Mouse (Mus musculus) heart, postnatal 0 days (tissue): ENCODE data around the gene Usp21.

Experiments used
- CTCF ChIP-seq: IDR thresholded peaks from 2 replicates; pipeline ENCODE4 v1.5.1; 2016; ENCODE audit warnings: antibody characterized with exemption, control low read depth, low read depth
- EP300 ChIP-seq: IDR thresholded peaks from 2 replicates; pipeline ENCODE4 v1.6.1; 2016; ENCODE audit warnings: antibody characterized with exemption, low read depth

DNA sequence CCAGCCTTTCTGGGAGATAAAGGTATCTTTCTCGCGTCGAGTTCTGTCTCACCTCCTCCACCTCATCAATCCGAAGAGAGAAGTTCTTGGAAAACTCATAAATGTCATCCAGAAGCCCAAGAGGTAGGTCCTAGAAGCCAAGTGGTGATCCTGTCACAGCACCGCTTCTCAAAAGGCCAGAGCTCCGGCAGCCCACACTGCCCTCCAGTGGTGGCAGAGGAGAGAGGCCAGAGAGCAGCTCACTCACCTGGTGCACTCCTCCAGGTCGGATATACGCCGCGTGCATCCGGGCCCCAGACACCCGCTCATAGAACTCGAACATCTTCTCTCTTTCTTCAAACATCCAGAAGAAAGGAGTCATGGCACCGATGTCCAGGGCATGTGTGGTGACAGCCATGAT, 49.3 kb downstream of the Usp21 start:
- TF ChIP-seq CTCF, result peak; percentile 75
- TF ChIP-seq EP300, result no peak
